Mouse (Mus musculus) testis, adult 2 months (tissue): ENCODE results near the gene Nup210. TPM values are rescaled to one million over a fixed set of nuclear protein-coding genes. Genes with fewer than 3 reads are reported as not detected.
A peak's percentile ranks its signal among the peaks of the same experiment; 100 is the strongest.

Experiments used
- H3K27ac ChIP-seq: fragments of 200-500 bp; 2 replicates; pipeline ENCODE4 v1.5.1; 2012; ENCODE audit warnings: low read depth, low read length; ENCODE audit not compliant: control insufficient read depth, insufficient read depth
- H3K27me3 ChIP-seq: fragments of 200-500 bp; 2 replicates; pipeline ENCODE4 v1.6.1; 2012; ENCODE audit warnings: mild to moderate bottlenecking, low read length, moderate library complexity; ENCODE audit not compliant: control insufficient read depth, insufficient read depth
- H3K36me3 ChIP-seq: fragments of 200-500 bp; 2 replicates; pipeline ENCODE4 v1.6.1; 2012; ENCODE audit warnings: mild to moderate bottlenecking, low read length; ENCODE audit not compliant: control insufficient read depth, insufficient read depth
- H3K4me1 ChIP-seq: fragments of 200-500 bp; 2 replicates; pipeline ENCODE4 v1.6.1; 2012; ENCODE audit warnings: low read length; ENCODE audit not compliant: control insufficient read depth, insufficient read depth
- H3K4me3 ChIP-seq: fragments of 200-500 bp; 2 replicates; pipeline ENCODE4 v1.5.1; 2012; ENCODE audit warnings: low read depth, mild to moderate bottlenecking, low read length, moderate library complexity, mixed read lengths; ENCODE audit not compliant: control insufficient read depth
- CTCF ChIP-seq: fragments of 200-500 bp; IDR thresholded peaks from 2 replicates; pipeline ENCODE4 v1.5.1; 2012; ENCODE audit warnings: low read depth, mild to moderate bottlenecking, inconsistent platforms, low read length, moderate library complexity; ENCODE audit not compliant: control insufficient read depth, insufficient read depth, insufficient replicate concordance
- POLR2A ChIP-seq: fragments of 200-500 bp; IDR thresholded peaks from 2 replicates; pipeline ENCODE4 v1.6.1; 2012; ENCODE audit warnings: low read depth, mild to moderate bottlenecking, inconsistent platforms, low read length, moderate library complexity; ENCODE audit not compliant: control insufficient read depth
- polyA plus RNA-seq: library from polyadenylated mRNA; depleted of rRNA; stranded (reverse); fragments of >200 nt; gene quantifications from 2 replicates; pipeline ENCODE4 v1.2.3, GENCODE M21; 2012

Gene Nup210
- polyA plus RNA-seq, 1 experiment: 9.9 TPM

- no peak for TF ChIP-seq CTCF
- TF ChIP-seq POLR2A: no peak
- Histone ChIP-seq H3K27me3 (no peaks in the 10 kb centered on the region), H3K4me1 (peaks cover 12% of the 10 kb centered on the region), H3K36me3 (no peaks in the 10 kb centered on the region), H3K4me3 (no peak overlapping the region), H3K27ac (no peak overlapping the region)
Measured at GRCm38 (mm10) chr6:91160976-91161375, 44.3 kb upstream of the Nup210 start.

GRCm38 (mm10) chr6:91160399-91160798 lies 43.8 kb upstream of the Nup210 start:
- Histone ChIP-seq H3K27ac (no peak overlapping the region), H3K27me3 (no peaks in the 10 kb centered on the region), H3K36me3 (no peaks in the 10 kb centered on the region), H3K4me3 (no peak overlapping the region), H3K4me1 (peaks cover 12% of the 10 kb centered on the region)
- TF ChIP-seq POLR2A: no peak
- TF ChIP-seq CTCF: no peak

GRCm38 (mm10) chr6:91159047-91159446 lies 42.4 kb upstream of the Nup210 start:
- Histone ChIP-seq H3K27me3 (no peaks in the 10 kb centered on the region), H3K4me1 (peaks cover 12% of the 10 kb centered on the region), H3K36me3 (no peaks in the 10 kb centered on the region), H3K4me3 (no peak overlapping the region; the same call in 1 of the 2 replicates), H3K27ac (no peak overlapping the region)
- no peak for TF ChIP-seq CTCF

GRCm38 (mm10) chr6:91157237-91157570 lies 40.6 kb upstream of the Nup210 start:
- Histone ChIP-seq H3K27ac (peak overlapping the region; percentile 33; the same call in 1 of the 2 replicates), H3K27me3 (no peaks in the 10 kb centered on the region), H3K36me3 (no peaks in the 10 kb centered on the region), H3K4me1 (peaks cover 18% of the 10 kb centered on the region), H3K4me3 (peak overlapping the region; percentile 93)
- TF ChIP-seq CTCF: no peak
- no peak for TF ChIP-seq POLR2A

- Histone ChIP-seq H3K4me1 (peaks cover 18% of the 10 kb centered on the region), H3K27ac (peak within 1 kb of the TSS; percentile 33; the same call in 1 of the 2 replicates), H3K4me3 (peak within 1 kb of the TSS; percentile 93), H3K36me3 (no peaks in the 10 kb centered on the region), H3K27me3 (no peaks in the 10 kb centered on the region)
- peak; percentile 86; the same call in 1 of the 2 replicates for TF ChIP-seq POLR2A
- TF ChIP-seq CTCF: no peak
Measured at GRCm38 (mm10) chr6:91156554-91157236, 40.1 kb upstream of the Nup210 start, which contains the start of gene Hdac11. Hdac11 (plus strand) TSS chr6:91156665.

- H3K4me3 ChIP-seq: peak overlapping the region; percentile 93
- H3K4me1 ChIP-seq: peaks cover 18% of the 10 kb centered on the region
- no peak for TF ChIP-seq POLR2A
- no peak for TF ChIP-seq CTCF
- no peak overlapping the region for H3K27ac ChIP-seq
- no peaks in the 10 kb centered on the region for H3K36me3 ChIP-seq
- no peaks in the 10 kb centered on the region for H3K27me3 ChIP-seq
Measured at GRCm38 (mm10) chr6:91156062-91156461, 39.4 kb upstream of the Nup210 start.

GRCm38 (mm10) chr6:91155286-91155685 lies 38.7 kb upstream of the Nup210 start:
- H3K27ac ChIP-seq: no peak overlapping the region
- TF ChIP-seq CTCF: no peak
- no peak for TF ChIP-seq POLR2A

More at GRCm38 (mm10) chr6:91155286-91155685, 38.7 kb upstream of the Nup210 start:
- H3K27me3 ChIP-seq: no peaks in the 10 kb centered on the region
- H3K4me1 ChIP-seq: peaks cover 18% of the 10 kb centered on the region
- no peaks in the 10 kb centered on the region for H3K36me3 ChIP-seq
- H3K4me3 ChIP-seq: peak overlapping the region; percentile 31; the same call in 1 of the 2 replicates
